Mouse (Mus musculus): Measurements from ENCODE around the gene Foxred2. TPM values are rescaled to one million over a fixed set of nuclear protein-coding genes. Genes with fewer than 3 reads are reported as not detected.

Gene Foxred2
- polyA plus RNA-seq, 1 experiment from 2014 or later = 4.5 TPM

Other genes starting within 250 kb of the Foxred2 start
- gene Apol9b, start 227.7 kb downstream of the Foxred2 start, polyA plus RNA-seq (2014; fragmentation: Nextera tagmentation; extraction: Ambion mirVana) = 0.39 TPM in 1 of 2 replicates, not detected in the other
- not detected in 2 replicates for gene Apol8, start 199.7 kb downstream of the Foxred2 start, polyA plus RNA-seq (2014; fragmentation: Nextera tagmentation; extraction: Ambion mirVana)
- 48.8 and 53.7 TPM in 2 replicates for gene Myh9, start 114.5 kb downstream of the Foxred2 start, polyA plus RNA-seq (2014; fragmentation: Nextera tagmentation; extraction: Ambion mirVana)
- 234 and 271 TPM in 2 replicates for gene Txn2, start 27.7 kb downstream of the Foxred2 start, polyA plus RNA-seq (2014; fragmentation: Nextera tagmentation; extraction: Ambion mirVana)
- 155 and 194 TPM in 2 replicates for gene Eif3d, start 14.1 kb upstream of the Foxred2 start, polyA plus RNA-seq (2014; fragmentation: Nextera tagmentation; extraction: Ambion mirVana)
- 0.13 and 0.14 TPM in 2 replicates for gene Cacng2, start 163.3 kb upstream of the Foxred2 start, polyA plus RNA-seq (2014; fragmentation: Nextera tagmentation; extraction: Ambion mirVana)
- gene Ift27, start 217.4 kb upstream of the Foxred2 start, polyA plus RNA-seq (2014; fragmentation: Nextera tagmentation; extraction: Ambion mirVana) = 84.7 and 96.6 TPM in 2 replicates
- 2.5 and 3.4 TPM in 2 replicates for gene Pvalb, start 249.7 kb upstream of the Foxred2 start, polyA plus RNA-seq (2014; fragmentation: Nextera tagmentation; extraction: Ambion mirVana)